Mouse (Mus musculus) forebrain, embryonic 14.5 days (tissue): Measurements from ENCODE around the gene Wnt3. TPM values are rescaled to one million over a fixed set of nuclear protein-coding genes. Genes with fewer than 3 reads are reported as not detected.

Source experiments
- ATAC-seq: fragments of 200-750 bp; cut with Nextera tagmentation; 2 replicates; pipeline ENCODE4 v1.8.0; 2017; ENCODE audit warnings: mild to moderate bottlenecking, moderate library complexity
- DNase-seq: peaks from one replicate; pipeline ENCODE4 v3.0.0-alpha.2; 2015; ENCODE audit warnings: low spot score
- H3K27ac ChIP-seq: fragments of 300-500 bp; sonication (generic); 2 replicates; pipeline ENCODE4 v1.5.1; 2014; ENCODE audit warnings: low read depth, mild to moderate bottlenecking, control low read depth, low read length, moderate library complexity
- H3K27me3 ChIP-seq: fragments of 300-500 bp; sonication (generic); replicated peaks from 2 replicates; pipeline ENCODE4 v1.6.1; 2014; ENCODE audit warnings: low read length, control low read depth, mixed read lengths; ENCODE audit not compliant: control insufficient read depth, insufficient read depth
- H3K36me3 ChIP-seq: fragments of 300-500 bp; sonication (generic); 2 replicates; pipeline ENCODE4 v1.6.1; 2014; ENCODE audit warnings: low read length, control low read depth; ENCODE audit not compliant: control insufficient read depth, insufficient read depth
- H3K4me1 ChIP-seq: fragments of 300-500 bp; sonication (generic); 2 replicates; pipeline ENCODE4 v1.6.1; 2014; ENCODE audit warnings: antibody characterized with exemption, low read length, control low read depth; ENCODE audit not compliant: control insufficient read depth, insufficient read depth
- H3K4me2 ChIP-seq: fragments of 300-500 bp; sonication (generic); 2 replicates; pipeline ENCODE4 v1.6.1; 2014; ENCODE audit warnings: mild to moderate bottlenecking, control low read depth, low read length
- H3K4me3 ChIP-seq: fragments of 300-500 bp; sonication (generic); 2 replicates; pipeline ENCODE4 v1.5.1; 2014; ENCODE audit warnings: low read depth, low read length, control low read depth
- H3K9ac ChIP-seq: fragments of 300-500 bp; sonication (generic); 2 replicates; pipeline ENCODE4 v1.6.1; 2014; ENCODE audit warnings: mild to moderate bottlenecking, low read length, control low read depth, moderate library complexity
- H3K9me3 ChIP-seq: fragments of 300-500 bp; sonication (generic); replicated peaks from 2 replicates; pipeline ENCODE4 v1.6.1; 2016; ENCODE audit warnings: low read length, control low read depth, mixed read lengths; ENCODE audit not compliant: control insufficient read depth
- WGBS: fragments of 180-500 bp; shearing (Covaris S2); extraction: QIAGEN DNeasy Blood & Tissue Kit; methylation state at CpG from one replicate; pipeline ENCODE4 v1.1.7; 2014; 5-methylcytosine and 5-hydroxymethylcytosine counted together
- polyA plus RNA-seq: library from polyadenylated mRNA; unstranded; fragments of >200 nt; fragmentation: Nextera tagmentation; extraction: Ambion mirVana; gene quantifications from 2 replicates; pipeline ENCODE4 v1.2.1, GENCODE M21; 2014

Gene Wnt3
- polyA plus RNA-seq, 1 experiment from 2014 or later = 6.6 TPM

DNA sequence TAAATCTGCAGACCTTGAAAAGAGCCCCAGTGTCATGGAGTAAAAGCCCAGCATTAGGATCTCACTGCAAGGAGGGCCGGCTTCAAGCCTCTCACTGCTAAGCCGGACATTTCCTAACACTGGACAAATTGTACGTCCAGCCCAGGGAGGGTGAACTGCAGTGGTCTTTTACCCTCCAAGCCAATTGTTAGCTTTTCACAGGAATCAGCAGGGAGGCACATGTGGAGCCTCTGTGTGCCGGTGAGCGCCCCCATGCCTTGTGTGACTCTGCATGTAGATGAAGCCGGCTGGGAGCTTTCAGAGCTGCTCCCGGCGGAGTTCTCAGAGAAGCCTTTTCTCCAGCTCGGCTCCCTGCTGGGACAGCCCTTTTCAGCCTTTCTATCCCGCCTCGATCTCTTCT lies 66.9 kb downstream of the Wnt3 start:
- DNase-seq = peak; percentile 89
- Histone ChIP-seq H3K36me3 (no peaks in the 10 kb centered on the region), H3K27ac (peak overlapping the region; percentile 89), H3K9ac (peak overlapping the region; percentile 1; the same call in 1 of the 2 replicates), H3K4me3 (no peak overlapping the region), H3K4me2 (peak overlapping the region; percentile 42), H3K4me1 (peaks cover 15% of the 10 kb centered on the region), H3K9me3 (no peaks in the 10 kb centered on the region), H3K27me3 (no peaks in the 10 kb centered on the region)
- ATAC-seq = peak; percentile 90
- WGBS = 2% methylated on average over 11 of the region's 11 CpGs

DNA sequence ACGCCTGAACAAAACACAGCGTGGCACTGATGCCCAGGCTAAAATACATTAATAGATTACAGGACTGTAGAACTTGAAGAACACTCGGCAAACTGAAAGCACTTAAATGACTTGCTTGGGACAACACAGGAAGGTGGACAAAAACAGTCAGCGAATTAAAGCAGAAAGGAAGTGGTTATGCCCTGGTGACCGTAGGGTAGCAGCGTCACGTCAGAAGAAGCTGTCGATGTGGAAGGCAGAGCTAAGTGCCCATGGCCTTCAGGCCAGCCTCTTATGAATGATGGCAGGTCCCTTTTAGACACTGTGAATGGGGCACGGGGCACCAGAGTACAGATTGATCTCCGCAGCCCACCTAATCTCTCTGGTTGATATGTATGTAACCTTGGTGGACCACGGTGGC lies 74.3 kb downstream of the Wnt3 start:
- Histone ChIP-seq H3K27ac (no peak overlapping the region), H3K27me3 (no peaks in the 10 kb centered on the region), H3K4me1 (peaks cover 10% of the 10 kb centered on the region), H3K36me3 (0 out of 2 replicates have a peak, but pooled peaks cover 2% of the 10 kb centered on the region), H3K4me2 (no peak overlapping the region), H3K4me3 (no peak overlapping the region), H3K9ac (no peak overlapping the region), H3K9me3 (no peaks in the 10 kb centered on the region)
- DNase-seq = no peak
- ATAC-seq = no peak
- 89% methylated on average over 11 of the region's 11 CpGs for WGBS

- Histone ChIP-seq H3K4me3 (no peak overlapping the region), H3K4me2 (no peak overlapping the region), H3K9ac (no peak overlapping the region), H3K4me1 (peaks cover 21% of the 10 kb centered on the region), H3K27me3 (no peaks in the 10 kb centered on the region), H3K27ac (no peak overlapping the region; the same call in 1 of the 2 replicates), H3K9me3 (no peaks in the 10 kb centered on the region), H3K36me3 (0 out of 2 replicates have a peak, but pooled peaks cover 5% of the 10 kb centered on the region)
- ATAC-seq (peak; percentile 46), DNase-seq (peak; percentile 57)
- 34% methylated on average over 16 of the region's 16 CpGs for whole genome bisulfite sequencing
These were observed 78.8 kb downstream of the Wnt3 start for GRCm38 (mm10) chr11:103852590-103853283.

- Histone ChIP-seq H3K27me3 (no peaks in the 10 kb centered on the region), H3K9ac (no peak overlapping the region), H3K36me3 (peaks cover 8% of the 10 kb centered on the region; the same call in 1 of the 2 replicates), H3K4me2 (no peak overlapping the region), H3K4me1 (peaks cover 21% of the 10 kb centered on the region), H3K9me3 (no peaks in the 10 kb centered on the region), H3K27ac (peak overlapping the region; percentile 46; the same call in 1 of the 2 replicates), H3K4me3 (no peak overlapping the region)
- WGBS = 9% methylated on average over 10 of the region's 10 CpGs
- peak; percentile 36 for DNase-seq
- peak; percentile 46 for ATAC-seq
These were observed 79.5 kb downstream of the Wnt3 start for GRCm38 (mm10) chr11:103853284-103853920.

DNA sequence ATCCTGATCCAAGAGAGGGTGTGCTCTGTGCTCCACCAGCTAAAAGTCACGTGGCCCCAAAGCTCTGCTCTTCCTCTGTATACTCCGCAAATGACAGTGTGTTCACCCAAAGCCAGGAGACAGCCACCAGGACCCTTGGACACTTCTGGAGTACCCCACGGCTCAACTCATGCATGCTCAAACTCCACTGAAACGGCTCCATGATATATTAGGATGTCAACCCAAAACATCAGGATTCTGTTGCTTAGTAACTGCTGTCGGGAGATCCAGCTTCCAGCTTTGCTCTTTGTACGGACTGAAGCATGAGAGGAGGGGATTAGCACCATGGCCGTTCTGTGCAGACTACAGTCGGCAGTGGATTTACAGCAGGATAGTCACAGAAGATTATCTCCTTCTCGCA lies 80.3 kb downstream of the Wnt3 start:
- H3K36me3 ChIP-seq = peaks cover 6% of the 10 kb centered on the region; the same call in 1 of the 2 replicates
- peak overlapping the region; percentile 33; the same call in 1 of the 2 replicates for H3K27ac ChIP-seq
- ATAC-seq = 0 out of 2 replicates have a peak, but pooled peaks have one; percentile 37
- H3K4me3 ChIP-seq = no peak overlapping the region
- peak; percentile 56 for DNase-seq
- peaks cover 21% of the 10 kb centered on the region for H3K4me1 ChIP-seq
- 15% methylated on average over 9 of the region's 9 CpGs for WGBS
- no peaks in the 10 kb centered on the region for H3K27me3 ChIP-seq
- 0 out of 2 replicates have a peak overlapping the region, but pooled peaks have one; percentile 16 for H3K4me2 ChIP-seq
- no peak overlapping the region for H3K9ac ChIP-seq
- H3K9me3 ChIP-seq = no peaks in the 10 kb centered on the region

DNA sequence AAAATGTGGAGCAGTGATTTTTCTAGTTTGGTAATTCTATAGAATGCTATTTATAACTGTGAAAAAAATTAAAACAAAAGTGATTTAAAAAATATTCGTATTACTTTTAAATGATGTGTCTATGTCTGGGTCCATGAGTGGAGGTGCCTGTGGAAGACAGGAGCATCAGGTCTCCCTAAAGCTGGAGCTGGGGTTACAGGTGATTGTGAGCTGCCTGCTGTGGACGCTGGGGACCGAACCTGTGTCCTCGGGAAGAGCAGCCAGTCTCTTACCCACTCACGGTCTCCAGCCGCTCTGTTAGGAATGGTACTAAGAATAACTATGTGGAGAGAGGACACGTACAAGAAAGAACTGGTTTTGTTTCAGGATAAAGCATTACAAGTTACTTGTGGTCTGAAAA lies 82.7 kb downstream of the Wnt3 start:
- H3K9ac ChIP-seq = no peak overlapping the region
- H3K4me2 ChIP-seq = no peak overlapping the region
- peaks cover 19% of the 10 kb centered on the region for H3K36me3 ChIP-seq
- WGBS = 88% methylated on average over 7 of the region's 7 CpGs
- no peaks in the 10 kb centered on the region for H3K27me3 ChIP-seq
- no peak for DNase-seq
- H3K4me1 ChIP-seq = peaks cover 21% of the 10 kb centered on the region
- ATAC-seq = no peak
- no peak overlapping the region for H3K4me3 ChIP-seq
- no peaks in the 10 kb centered on the region for H3K9me3 ChIP-seq
- H3K27ac ChIP-seq = no peak overlapping the region

DNA sequence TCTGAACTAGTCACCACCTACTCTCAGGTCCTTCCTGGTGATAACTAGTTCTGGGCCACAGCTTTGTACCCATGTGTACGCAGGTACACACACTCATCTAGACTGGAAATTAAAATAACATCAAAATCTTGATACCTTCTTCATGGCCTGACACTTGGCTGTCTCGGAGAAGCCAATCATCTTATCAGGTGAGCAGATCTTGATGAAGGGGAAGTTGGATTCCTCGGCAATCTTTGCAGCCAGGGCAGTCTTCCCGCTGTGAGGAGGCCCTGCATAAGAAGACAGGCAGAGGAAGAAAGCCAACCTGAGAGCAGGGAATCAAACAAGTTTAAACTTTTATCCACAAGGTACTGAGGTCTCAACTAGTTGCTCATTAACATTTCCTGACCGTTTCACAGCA lies 84.8 kb downstream of the Wnt3 start:
- Histone ChIP-seq H3K4me2 (no peak overlapping the region), H3K27ac (no peak overlapping the region), H3K36me3 (peaks cover 29% of the 10 kb centered on the region), H3K9ac (no peak overlapping the region), H3K4me3 (no peak overlapping the region), H3K9me3 (no peaks in the 10 kb centered on the region), H3K4me1 (peaks cover 6% of the 10 kb centered on the region), H3K27me3 (no peaks in the 10 kb centered on the region)
- DNase-seq (no peak), ATAC-seq (no peak)
- 44% methylated on average over 5 of the region's 5 CpGs for WGBS

- Histone ChIP-seq H3K27ac (no peak overlapping the region), H3K9ac (no peak overlapping the region)
- no peak for ATAC-seq
These were observed 86.1 kb downstream of the Wnt3 start for GRCm38 (mm10) chr11:103859933-103860610.

More at GRCm38 (mm10) chr11:103859933-103860610, 86.1 kb downstream of the Wnt3 start:
- Histone ChIP-seq H3K9me3 (no peaks in the 10 kb centered on the region), H3K4me2 (no peak overlapping the region), H3K36me3 (peaks cover 34% of the 10 kb centered on the region), H3K4me3 (no peak overlapping the region), H3K27me3 (no peaks in the 10 kb centered on the region), H3K4me1 (no peaks in the 10 kb centered on the region)
- DNase-seq = peak; percentile 35
- 62% methylated on average over 4 of the region's 4 CpGs for WGBS
